Mouse (Mus musculus): ENCODE results near the gene Ppp5c. TPM values are rescaled to one million over a fixed set of nuclear protein-coding genes. Genes with fewer than 3 reads are reported as not detected.

Ppp5c gene
- polyA plus RNA-seq, 1 experiment, result 141 TPM

- WGBS, result 96% methylated on average over 15 of the region's 15 CpGs
- Histone ChIP-seq H3K4me3 (replicated peaks; ENCODE audit: extremely low read depth, low read depth, low read length) (no peak overlapping the region), H3K4me1 (ENCODE audit: control insufficient read depth, insufficient read depth, low read length) (peaks cover 19% of the 10 kb centered on the region)
- DNase-seq, result no peak
- no peak for TF ChIP-seq CTCF (IDR thresholded peaks at IDR 0.05; ENCODE audit: insufficient read depth, low read length)
- TF ChIP-seq POLR2A (IDR thresholded peaks at IDR 0.05; ENCODE audit: borderline replicate concordance, extremely low read depth, low read depth, low read length), result no peak
Observed at GRCm38 (mm10) chr7:17022176-17022575, 5.5 kb downstream of the Ppp5c start.

GRCm38 (mm10) chr7:17019426-17020166 lies 8.1 kb downstream of the Ppp5c start:
- 77% methylated on average over 7 of the region's 7 CpGs for WGBS
- TF ChIP-seq CTCF (IDR thresholded peaks at IDR 0.05; ENCODE audit: insufficient read depth, low read length), result no peak
- no peak for TF ChIP-seq POLR2A (IDR thresholded peaks at IDR 0.05; ENCODE audit: borderline replicate concordance, extremely low read depth, low read depth, low read length)
- H3K4me3 ChIP-seq (replicated peaks; ENCODE audit: extremely low read depth, low read depth, low read length), result no peak overlapping the region
- no peak for DNase-seq
- peaks cover 9% of the 10 kb centered on the region for H3K4me1 ChIP-seq (ENCODE audit: control insufficient read depth, insufficient read depth, low read length)

GRCm38 (mm10) chr7:17017921-17018320 lies 9.8 kb downstream of the Ppp5c start:
- DNase-seq, result no peak
- H3K4me1 ChIP-seq (ENCODE audit: control insufficient read depth, insufficient read depth, low read length), result peaks cover 3% of the 10 kb centered on the region
- WGBS, result 70% methylated on average over 2 of the region's 2 CpGs
- TF ChIP-seq CTCF (IDR thresholded peaks at IDR 0.05; ENCODE audit: insufficient read depth, low read length) (no peak), POLR2A (IDR thresholded peaks at IDR 0.05; ENCODE audit: borderline replicate concordance, extremely low read depth, low read depth, low read length) (no peak)
- no peak overlapping the region for H3K4me3 ChIP-seq (replicated peaks; ENCODE audit: extremely low read depth, low read depth, low read length)

- no peak overlapping the region for H3K4me3 ChIP-seq (replicated peaks; ENCODE audit: extremely low read depth, low read depth, low read length)
- DNase-seq, result peak; percentile 77
- peaks cover 3% of the 10 kb centered on the region for H3K4me1 ChIP-seq (ENCODE audit: control insufficient read depth, insufficient read depth, low read length)
- TF ChIP-seq POLR2A (IDR thresholded peaks at IDR 0.05; ENCODE audit: borderline replicate concordance, extremely low read depth, low read depth, low read length) (no peak), CTCF (IDR thresholded peaks at IDR 0.05; ENCODE audit: insufficient read depth, low read length) (no peak)
- WGBS, result 33% methylated on average over 1 of the region's 1 CpGs
Observed at GRCm38 (mm10) chr7:17017036-17017435, 10.7 kb downstream of the Ppp5c start.

- Histone ChIP-seq H3K4me1 (ENCODE audit: control insufficient read depth, insufficient read depth, low read length) (peaks cover 3% of the 10 kb centered on the region), H3K4me3 (replicated peaks; ENCODE audit: extremely low read depth, low read depth, low read length) (no peak overlapping the region)
- TF ChIP-seq CTCF (IDR thresholded peaks at IDR 0.05; ENCODE audit: insufficient read depth, low read length) (no peak), POLR2A (IDR thresholded peaks at IDR 0.05; ENCODE audit: borderline replicate concordance, extremely low read depth, low read depth, low read length) (no peak)
- WGBS, result 86% methylated on average over 6 of the region's 6 CpGs
- no peak for DNase-seq
Observed at GRCm38 (mm10) chr7:17015381-17015780, 12.3 kb downstream of the Ppp5c start.

- Histone ChIP-seq H3K4me1 (ENCODE audit: control insufficient read depth, insufficient read depth, low read length) (no peaks in the 10 kb centered on the region), H3K4me3 (replicated peaks; ENCODE audit: extremely low read depth, low read depth, low read length) (no peak overlapping the region)
- WGBS, result 91% methylated on average over 7 of the region's 7 CpGs
- DNase-seq, result no peak
- TF ChIP-seq POLR2A (IDR thresholded peaks at IDR 0.05; ENCODE audit: borderline replicate concordance, extremely low read depth, low read depth, low read length), result no peak
- no peak for TF ChIP-seq CTCF (IDR thresholded peaks at IDR 0.05; ENCODE audit: insufficient read depth, low read length)
Observed at GRCm38 (mm10) chr7:17011909-17012590, 15.7 kb downstream of the Ppp5c start.

GRCm38 (mm10) chr7:17010010-17010347 lies 17.7 kb downstream of the Ppp5c start:
- no peak for DNase-seq
- WGBS, result 48% methylated on average over 5 of the region's 5 CpGs
- Histone ChIP-seq H3K4me1 (ENCODE audit: control insufficient read depth, insufficient read depth, low read length) (no peaks in the 10 kb centered on the region), H3K4me3 (replicated peaks; ENCODE audit: extremely low read depth, low read depth, low read length) (no peak overlapping the region)
- TF ChIP-seq POLR2A (IDR thresholded peaks at IDR 0.05; ENCODE audit: borderline replicate concordance, extremely low read depth, low read depth, low read length), result no peak
- no peak for TF ChIP-seq CTCF (IDR thresholded peaks at IDR 0.05; ENCODE audit: insufficient read depth, low read length)

- TF ChIP-seq POLR2A (IDR thresholded peaks at IDR 0.05; ENCODE audit: borderline replicate concordance, extremely low read depth, low read depth, low read length), result no peak
- TF ChIP-seq CTCF (IDR thresholded peaks at IDR 0.05; ENCODE audit: insufficient read depth, low read length), result no peak
- H3K4me1 ChIP-seq (ENCODE audit: control insufficient read depth, insufficient read depth, low read length), result no peaks in the 10 kb centered on the region
- no peak for DNase-seq
- H3K4me3 ChIP-seq (replicated peaks; ENCODE audit: extremely low read depth, low read depth, low read length), result no peak overlapping the region
- 75% methylated on average over 16 of the region's 16 CpGs for WGBS
Observed at GRCm38 (mm10) chr7:17009326-17010009, 18.3 kb downstream of the Ppp5c start.

GRCm38 (mm10) chr7:17007300-17007699 lies 20.4 kb downstream of the Ppp5c start:
- WGBS, result 60% methylated on average over 4 of the region's 4 CpGs
- TF ChIP-seq POLR2A (IDR thresholded peaks at IDR 0.05; ENCODE audit: borderline replicate concordance, extremely low read depth, low read depth, low read length), result no peak
- peak; percentile 79 for TF ChIP-seq CTCF (IDR thresholded peaks at IDR 0.05; ENCODE audit: insufficient read depth, low read length)
- no peak for DNase-seq

More at GRCm38 (mm10) chr7:17007300-17007699, 20.4 kb downstream of the Ppp5c start:
- no peak overlapping the region for H3K4me3 ChIP-seq (replicated peaks; ENCODE audit: extremely low read depth, low read depth, low read length)
- no peaks in the 10 kb centered on the region for H3K4me1 ChIP-seq (ENCODE audit: control insufficient read depth, insufficient read depth, low read length)

Data from lung, adult 2 months (tissue).